Comparison of ENCODE assay signal across 31 mouse cellular contexts in the genomic region with DNA sequence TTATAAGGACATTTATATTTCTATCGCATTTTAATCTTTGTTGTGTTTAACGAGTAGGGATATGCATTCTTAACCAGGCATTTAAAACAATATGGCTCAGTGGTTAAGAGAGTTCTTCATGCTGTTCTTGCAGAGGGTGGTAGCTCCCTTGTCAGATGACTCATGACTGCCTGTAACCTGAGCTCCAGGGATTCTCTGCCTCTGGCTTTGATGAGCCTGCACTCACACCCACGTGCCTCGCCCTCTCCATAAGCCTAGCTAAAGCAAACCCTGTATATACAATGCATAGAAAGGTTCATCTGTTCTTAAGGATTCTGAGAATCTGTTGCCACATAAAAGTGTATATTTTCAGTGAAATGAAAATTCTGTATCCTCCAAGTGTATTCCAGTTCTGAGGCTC. TPM values are rescaled to one million over a fixed set of nuclear protein-coding genes. Genes with fewer than 3 reads are reported as not detected.
A peak's percentile ranks its signal among the peaks of the same experiment; 100 is the strongest.
DNase-seq lines count a peak whose midpoint lies in the region; ATAC-seq and TF ChIP-seq lines count a peak whose summit lies in the region.
"Had no signal": no experiment of that assay in that cellular context is flagged by ENCODE, and none has a peak within 500 bp of the region (broad histone marks: within the 10 kb centered on the region; RNA-seq: fewer than 3 reads in every experiment).

No protein-coding gene starts in this region.

- ATAC-seq in kidney, embryonic 14.5 days (ENCODE audit: low FRiP score, low TSS enrichment) = peak; percentile 78
- peak; percentile 69 for ATAC-seq in Patski
- 0 out of 2 replicates have a peak, but pooled peaks have one; percentile 59 for ATAC-seq in stomach, postnatal 0 days (ENCODE audit: low FRiP score, low TSS enrichment)
- ATAC-seq in megakaryocyte progenitor cell, adult 5-6 weeks (replicated peaks; ENCODE audit: poor library complexity) = no peak
- ATAC-seq: forebrain, embryonic 16.5 days; inflammation-experienced regulatory T-cells, adult 6 months had no signal

- CTCF ChIA-PET in Patski (lab: Charles Lee) = no interaction called here

- no peaks in the 10 kb centered on the region for H3K9me3 ChIP-seq in kidney, embryonic 14.5 days (ENCODE audit: control insufficient read depth, low read length)
- H3K9me3 ChIP-seq in stomach, postnatal 0 days (ENCODE audit: control insufficient read depth, low read length) = no peaks in the 10 kb centered on the region
- H3K9me3 ChIP-seq: heart, embryonic 13.5 days; hindbrain, embryonic 13.5 days; limb, embryonic 15.5 days; liver, embryonic 15.5 days; midbrain, embryonic 10.5 days; stomach, embryonic 15.5 days had no signal

- H3K79me2 ChIP-seq in C2C12 (ENCODE audit: control insufficient read depth, insufficient read depth) = no peaks in the 10 kb centered on the region

- in situ Hi-C loops in Patski (cut with MboI; ENCODE audit: low pct_unique_long_range_greater_than_20kb) = no loop called here

- whole genome bisulfite sequencing in kidney, embryonic 14.5 days = 38% methylated on average over 4 of the region's 4 CpGs
- WGBS in stomach, postnatal 0 days = 58% methylated on average over 4 of the region's 4 CpGs

- no peak overlapping the region for H3K27ac ChIP-seq in kidney, embryonic 14.5 days (ENCODE audit: low read depth, low read length)
- H3K27ac ChIP-seq in stomach, postnatal 0 days (replicated peaks) = no peak overlapping the region
- H3K27ac ChIP-seq: heart, embryonic 13.5 days; hindbrain, embryonic 13.5 days; limb, embryonic 15.5 days; liver, embryonic 15.5 days; macrophage; midbrain, embryonic 10.5 days; stomach, embryonic 15.5 days had no signal

- no peak overlapping the region for H3K4me3 ChIP-seq in kidney, embryonic 14.5 days (ENCODE audit: low read length)
- no peak overlapping the region for H3K4me3 ChIP-seq in C2C12 (ENCODE audit: insufficient read depth, poor library complexity, severe bottlenecking)
- no peak overlapping the region for H3K4me3 ChIP-seq in stomach, postnatal 0 days (ENCODE audit: low read depth, low read length)
- H3K4me3 ChIP-seq: heart, embryonic 13.5 days; hindbrain, embryonic 13.5 days; limb, embryonic 15.5 days; liver, embryonic 15.5 days; midbrain, embryonic 10.5 days; stomach, embryonic 15.5 days had no signal

- no peaks in the 10 kb centered on the region for H3K4me1 ChIP-seq in kidney, embryonic 14.5 days (ENCODE audit: control insufficient read depth, insufficient read depth, low read length)
- H3K4me1 ChIP-seq in stomach, postnatal 0 days (replicated peaks; ENCODE audit: control insufficient read depth, insufficient read depth) = no peaks in the 10 kb centered on the region
- H3K4me1 ChIP-seq: hindbrain, embryonic 13.5 days; limb, embryonic 15.5 days; midbrain, embryonic 10.5 days; stomach, embryonic 15.5 days had no signal

- H3K79me3 ChIP-seq in C2C12 (ENCODE audit: low read depth) = no peaks in the 10 kb centered on the region

- POLR2A ChIA-PET in Patski (lab: Charles Lee) = no interaction called here

- H3ac ChIP-seq in C2C12 (ENCODE audit: control insufficient read depth, insufficient read length, low read depth) = no peak overlapping the region

- no peak for TF ChIP-seq EP300 in stomach, postnatal 0 days (optimal IDR thresholded peaks at IDR 0.05)

- no peak overlapping the region for H3K4me2 ChIP-seq in kidney, embryonic 14.5 days (replicated peaks; ENCODE audit: low read depth, low read length)
- no peak overlapping the region for H3K4me2 ChIP-seq in stomach, postnatal 0 days (replicated peaks; ENCODE audit: low read depth)
- H3K4me2 ChIP-seq: heart, embryonic 13.5 days; hindbrain, embryonic 13.5 days; limb, embryonic 15.5 days; liver, embryonic 15.5 days; stomach, embryonic 15.5 days had no signal

- peaks cover 31% of the 10 kb centered on the region for H3K36me3 ChIP-seq in kidney, embryonic 14.5 days (ENCODE audit: control insufficient read depth, insufficient read depth, low read length)
- H3K36me3 ChIP-seq in C2C12 (ENCODE audit: control insufficient read depth, insufficient read depth) = peaks cover 20% of the 10 kb centered on the region
- H3K36me3 ChIP-seq in stomach, postnatal 0 days (ENCODE audit: control insufficient read depth, insufficient read depth, low read length) = 0 out of 2 replicates have a peak, but pooled peaks cover 2% of the 10 kb centered on the region

- no peaks in the 10 kb centered on the region for H3K27me3 ChIP-seq in kidney, embryonic 14.5 days (ENCODE audit: control insufficient read depth, insufficient read depth, low read length)
- no peaks in the 10 kb centered on the region for H3K27me3 ChIP-seq in C2C12 (ENCODE audit: control insufficient read depth, insufficient read depth, insufficient read length)
- H3K27me3 ChIP-seq in Patski = no peaks in the 10 kb centered on the region
- H3K27me3 ChIP-seq in stomach, postnatal 0 days (ENCODE audit: control insufficient read depth, insufficient read depth, low read length) = no peaks in the 10 kb centered on the region
- H3K27me3 ChIP-seq: heart, embryonic 13.5 days; hindbrain, embryonic 13.5 days; limb, embryonic 15.5 days; liver, embryonic 15.5 days; stomach, embryonic 15.5 days had no signal

- DNase-seq in kidney, postnatal 10 days = no peak
- DNase-seq in Patski (ENCODE audit: low read depth, low spot score) = peak; percentile 39
- no peak for DNase-seq in stomach, postnatal 0 days (ENCODE audit: low spot score)
- DNase-seq in embryo, embryonic 10 days (ENCODE audit: low spot score) = no peak
- DNase-seq: adrenal gland, postnatal 10 days; B cell, adult 2 months; cerebellum, adult 8-10 months; cerebellum, postnatal 36 days; gastrocnemius, postnatal 10 days; heart, adult 18-20 months; heart, postnatal 14 days; kidney, adult 2 months; left cerebral cortex, postnatal 4 days; thymus, adult 18-20 months; thymus, postnatal 4 days had no signal

- TF ChIP-seq CTCF in C2C12 (IDR thresholded peaks at IDR 0.05; ENCODE audit: control insufficient read depth, insufficient read depth, insufficient read length) (no peak), Patski (IDR thresholded peaks at IDR 0.05) (no peak)
- TF ChIP-seq CTCF in stomach, postnatal 0 days (IDR thresholded peaks at IDR 0.05; ENCODE audit: low read depth) = no peak

- no peak overlapping the region for H3K9ac ChIP-seq in kidney, embryonic 14.5 days (ENCODE audit: low read depth, low read length)
- H3K9ac ChIP-seq in stomach, postnatal 0 days (ENCODE audit: low read length) = no peak overlapping the region
- H3K9ac ChIP-seq: heart, embryonic 13.5 days; hindbrain, embryonic 13.5 days; limb, embryonic 15.5 days; liver, embryonic 15.5 days; stomach, embryonic 15.5 days had no signal

TF ChIP-seq in C2C12, 6 proteins besides CTCF, POLR2A, EP300 and RAD21:
- TF ChIP-seq USF1 (IDR thresholded peaks at IDR 0.05; ENCODE audit: low read depth) (peak; percentile 83), FOSL1 (IDR thresholded peaks at IDR 0.05; ENCODE audit: insufficient read depth, low read length, poor library complexity, severe bottlenecking) (peak; percentile 41), MAX (IDR thresholded peaks at IDR 0.05) (peak; percentile 89), MYOG (IDR thresholded peaks at IDR 0.05; ENCODE audit: control insufficient read depth, extremely low read depth, insufficient read length) (no peak), MYOD1 (IDR thresholded peaks at IDR 0.05; ENCODE audit: control insufficient read depth, insufficient read length, low read depth) (no peak), CEBPB (IDR thresholded peaks at IDR 0.05; ENCODE audit: low read depth) (no peak)

RNA-seq across cellular contexts. Expression of gene Hsf5, which starts 6.2 kb away (rescaled TPM):
- 0.23 and 0.24 TPM in 2 replicates for polyA plus RNA-seq in kidney, embryonic 14.5 days (2014; fragmentation: Nextera tagmentation; extraction: Ambion mirVana)
- polyA plus RNA-seq in C2C12 (2012; fragmentation: generic; extraction: Trizol) (0.02 TPM), Patski (2021) (0.04 TPM)
- polyA plus RNA-seq in stomach, postnatal 0 days (2015; fragmentation: Nextera tagmentation; extraction: Ambion mirVana) = 0.12 TPM in 1 of 2 replicates, not detected in the other
- not detected in 2 replicates for total RNA-seq in megakaryocyte progenitor cell, adult 5-6 weeks (2015)
- not detected in 2 replicates for total RNA-seq in megakaryocyte progenitor cell, adult 5-6 weeks (2017)
- total RNA-seq: heart, adult 18-20 months; neutrophil, adult 5-6 weeks had no signal
- polyA plus RNA-seq: liver, embryonic 15.5 days; macrophage had no signal

RNA-seq across cellular contexts. Expression of gene Mtmr4, which starts 31.2 kb away (rescaled TPM):
- 20.2 and 44.3 TPM in 2 replicates for polyA plus RNA-seq in kidney, embryonic 14.5 days (2014; fragmentation: Nextera tagmentation; extraction: Ambion mirVana)
- polyA plus RNA-seq in C2C12 (2012; fragmentation: generic; extraction: Trizol) (28.0 TPM), Patski (2021) (53.2 TPM)
- polyA plus RNA-seq in stomach, postnatal 0 days (2015; fragmentation: Nextera tagmentation; extraction: Ambion mirVana) = 9.4 and 11.5 TPM in 2 replicates
- 14.4 and 15.7 TPM in 2 replicates for total RNA-seq in megakaryocyte progenitor cell, adult 5-6 weeks (2015)
- 20.9 and 25.0 TPM in 2 replicates for total RNA-seq in megakaryocyte progenitor cell, adult 5-6 weeks (2017)

RNA-seq across cellular contexts. Expression of gene Rnf43, which starts 39.4 kb away (rescaled TPM):
- polyA plus RNA-seq in kidney, embryonic 14.5 days (2014; fragmentation: Nextera tagmentation; extraction: Ambion mirVana) = 5.9 and 10.4 TPM in 2 replicates
- polyA plus RNA-seq in C2C12 (2012; fragmentation: generic; extraction: Trizol) (not detected), Patski (2021) (6.0 TPM)
- 6.6 and 7.4 TPM in 2 replicates for polyA plus RNA-seq in stomach, postnatal 0 days (2015; fragmentation: Nextera tagmentation; extraction: Ambion mirVana)
- total RNA-seq in megakaryocyte progenitor cell, adult 5-6 weeks (2015) = 3.0 and 5.1 TPM in 2 replicates
- 2.2 and 3.0 TPM in 2 replicates for total RNA-seq in megakaryocyte progenitor cell, adult 5-6 weeks (2017)

RNA-seq across cellular contexts. Expression of gene Sept4, which starts 54.5 kb away (rescaled TPM):
- 35.6 and 37.9 TPM in 2 replicates for polyA plus RNA-seq in kidney, embryonic 14.5 days (2014; fragmentation: Nextera tagmentation; extraction: Ambion mirVana)
- polyA plus RNA-seq in C2C12 (2012; fragmentation: generic; extraction: Trizol) = 0.19 TPM
- polyA plus RNA-seq in Patski (2021) = 458 TPM
- polyA plus RNA-seq in stomach, postnatal 0 days (2015; fragmentation: Nextera tagmentation; extraction: Ambion mirVana) = 25.5 and 26.3 TPM in 2 replicates
- 1.6 and 2.7 TPM in 2 replicates for total RNA-seq in megakaryocyte progenitor cell, adult 5-6 weeks (2015)
- total RNA-seq in megakaryocyte progenitor cell, adult 5-6 weeks (2017) = 1.5 and 4.8 TPM in 2 replicates
- polyA plus RNA-seq: macrophage had no signal

RNA-seq across cellular contexts. Expression of gene Gm11492, which starts 56.7 kb away (rescaled TPM):
- not detected in 2 replicates for polyA plus RNA-seq in kidney, embryonic 14.5 days (2014; fragmentation: Nextera tagmentation; extraction: Ambion mirVana)
- polyA plus RNA-seq in C2C12 (2012; fragmentation: generic; extraction: Trizol) = not detected
- not detected for polyA plus RNA-seq in Patski (2021)
- not detected in 2 replicates for polyA plus RNA-seq in stomach, postnatal 0 days (2015; fragmentation: Nextera tagmentation; extraction: Ambion mirVana)
- total RNA-seq in megakaryocyte progenitor cell, adult 5-6 weeks (2015) = not detected in 2 replicates
- not detected in 2 replicates for total RNA-seq in megakaryocyte progenitor cell, adult 5-6 weeks (2017)
- total RNA-seq: adrenal gland, postnatal 10 days; gastrocnemius, postnatal 10 days; heart, adult 18-20 months; heart, postnatal 14 days; layer of hippocampus, adult 18-20 months; layer of hippocampus, postnatal 14 days; left cerebral cortex, postnatal 4 days; neutrophil, adult 5-6 weeks had no signal
- polyA plus RNA-seq: forebrain, embryonic 16.5 days; heart, embryonic 13.5 days; hindbrain, embryonic 13.5 days; inflammation-experienced regulatory T-cells, adult 6 months; kidney, adult 2 months; limb, embryonic 15.5 days; liver, embryonic 15.5 days; lung, embryonic 16.5 days; macrophage; midbrain, embryonic 10.5 days; stomach, embryonic 15.5 days had no signal
